Mouse (Mus musculus): Measurements from ENCODE around the gene Golt1b. TPM values are rescaled to one million over a fixed set of nuclear protein-coding genes. Genes with fewer than 3 reads are reported as not detected.

The Golt1b gene
- total and polyA plus RNA-seq, 3 experiments, result 45.3 to 54.7 TPM; not detected in 1

GRCm38 (mm10) chr6:142386285-142387010 is 573 bp upstream of the Golt1b start:
- Histone ChIP-seq H3K36me3 (ENCODE audit: control insufficient read depth in 1 of 2, insufficient read depth in 2 of 2, low read length in 2 of 2) (peaks cover 0 to 33% of the 10 kb centered on the region in 2 experiments; a peak in 2 of 4 replicates), H3K9ac (ENCODE audit: control insufficient read depth, low read depth, low read length, poor library complexity, severe bottlenecking) (peak overlapping the region; percentile 83), H3K27me3 (ENCODE audit: control insufficient read depth in 1 of 2, insufficient read depth in 2 of 2, low read length in 2 of 2) (no peaks in the 10 kb centered on the region), H3K4me3 (ENCODE audit: control insufficient read depth in 1 of 2, insufficient read depth in 1 of 2, low read depth in 2 of 2, low read length in 2 of 2) (peak overlapping the region; percentile 62 to 86), H3K4me1 (ENCODE audit: control insufficient read depth in 1 of 2, insufficient read depth in 2 of 2, low read length in 2 of 2) (peaks cover 9 to 27% of the 10 kb centered on the region in 2 experiments), H3K27ac (ENCODE audit: control insufficient read depth, low read depth, low read length) (peak overlapping the region; percentile 96), H3K9me3 (replicated peaks; ENCODE audit: insufficient read depth, low read length) (no peaks in the 10 kb centered on the region), H3K79me2 (ENCODE audit: control insufficient read depth, insufficient read depth, low read length, poor library complexity) (peaks cover 61% of the 10 kb centered on the region)
- DNase-seq (ENCODE audit: low read depth, low spot score), result peak; percentile 87
- TF ChIP-seq KAT2A (conservative IDR thresholded peaks at IDR 0.05; ENCODE audit: low read depth, low read length), result no peak
- TF ChIP-seq RCOR1 (IDR thresholded peaks at IDR 0.05; ENCODE audit: low read depth, low read length), result peak; percentile 99
- no peak for TF ChIP-seq MEF2A (IDR thresholded peaks at IDR 0.05; ENCODE audit: extremely low read depth, insufficient replicate concordance, low read depth, low read length, poor library complexity, severe bottlenecking)
- peak; percentile 89 for TF ChIP-seq ETS1 (IDR thresholded peaks at IDR 0.05; ENCODE audit: low read depth, low read length)
- TF ChIP-seq E2F4 (IDR thresholded peaks at IDR 0.05; ENCODE audit: borderline replicate concordance, low read depth, low read length), result no peak
- TF ChIP-seq SIN3A (IDR thresholded peaks at IDR 0.05; ENCODE audit: low read length), result peak; percentile 81
- peak; percentile 99 for TF ChIP-seq GATA1 (IDR thresholded peaks at IDR 0.05; ENCODE audit: low read depth, low read length)
- peak; percentile 19; the same call in 1 of the 2 replicates for TF ChIP-seq NELFE (IDR thresholded peaks at IDR 0.05; ENCODE audit: low read depth, low read length)
- no peak for TF ChIP-seq JUND (IDR thresholded peaks at IDR 0.05; ENCODE audit: low read depth, low read length)
- TF ChIP-seq HCFC1 (IDR thresholded peaks at IDR 0.05; ENCODE audit: low read depth, low read length), result peak; percentile 62; the same call in 1 of the 2 replicates
- no peak for TF ChIP-seq MXI1 (IDR thresholded peaks at IDR 0.05; ENCODE audit: low read depth, low read length)
- TF ChIP-seq MAFK (IDR thresholded peaks at IDR 0.05; ENCODE audit: borderline replicate concordance, low read depth, low read length), result 0 out of 2 replicates have a peak, but pooled peaks have one; percentile 47
- TF ChIP-seq ELF1 (IDR thresholded peaks at IDR 0.05; ENCODE audit: low read depth, low read length), result peak; percentile 41; the same call in 1 of the 2 replicates
- peak; percentile 94 for TF ChIP-seq MYB (IDR thresholded peaks at IDR 0.05; ENCODE audit: low read depth, low read length)
- TF ChIP-seq ZMIZ1 (IDR thresholded peaks at IDR 0.05; ENCODE audit: low read depth, low read length), result no peak; the same call in 1 of the 2 replicates
- TF ChIP-seq BHLHE40 (IDR thresholded peaks at IDR 0.05; ENCODE audit: borderline replicate concordance, low read depth, low read length), result peak; percentile 74; the same call in 1 of the 2 replicates
- 0 out of 2 replicates have a peak, but pooled peaks have one; percentile 39 for TF ChIP-seq TBP (IDR thresholded peaks at IDR 0.05; ENCODE audit: low read depth, low read length)
- TF ChIP-seq EP300 (IDR thresholded peaks at IDR 0.05; ENCODE audit: low read depth in 1 of 2, low read length in 2 of 2), result peak; percentile 97 to 99
- peak; percentile 15; the same call in 1 of the 2 replicates for TF ChIP-seq CHD1 (IDR thresholded peaks at IDR 0.05; ENCODE audit: low read depth, low read length)
- 0 out of 2 replicates have a peak, but pooled peaks have one; percentile 38 for TF ChIP-seq POLR2AphosphoS2 (IDR thresholded peaks at IDR 0.05; ENCODE audit: low read length)
- TF ChIP-seq TAL1 (IDR thresholded peaks at IDR 0.05; ENCODE audit: low read length), result peak; percentile 86
- TF ChIP-seq MYC (IDR thresholded peaks at IDR 0.05; ENCODE audit: low read depth, low read length), result peak; percentile 62; the same call in 1 of the 2 replicates
- TF ChIP-seq POLR2A (IDR thresholded peaks at IDR 0.05; ENCODE audit: control insufficient read depth in 1 of 2, insufficient read depth in 1 of 2, low read depth in 1 of 2, low read length in 2 of 2, poor library complexity in 1 of 2), result peak; percentile 72 to 73
- TF ChIP-seq NRF1 (IDR thresholded peaks at IDR 0.05; ENCODE audit: insufficient read depth, low read depth, low read length, poor library complexity, severe bottlenecking), result no peak
- peak; percentile 73 for TF ChIP-seq ZNF384 (IDR thresholded peaks at IDR 0.05; ENCODE audit: low read depth, low read length)
- TF ChIP-seq RAD21 (IDR thresholded peaks at IDR 0.05; ENCODE audit: low read depth, low read length), result no peak
- TF ChIP-seq UBTF (IDR thresholded peaks at IDR 0.05; ENCODE audit: borderline replicate concordance, insufficient read depth, low read depth, low read length), result no peak
- peak; percentile 95 for TF ChIP-seq TCF12 (IDR thresholded peaks at IDR 0.05; ENCODE audit: low read depth, low read length)
